Mouse (Mus musculus) gastrocnemius, postnatal 36 days (tissue): Measurements from ENCODE around the gene Angptl4. TPM values are rescaled to one million over a fixed set of nuclear protein-coding genes. Genes with fewer than 3 reads are reported as not detected.
"Not testable (repeated sequence)": the region's sequence is repeated elsewhere in the genome, so short reads cannot be mapped to it uniquely, and the experiment has no call there.

Source experiments
- DNase-seq, 2 experiments: peaks; one replicate each; pipeline ENCODE4 v3.0.0; 2022
- intact Hi-C: fragments of 180-260 bp; cut with DNase I; formaldehyde crosslinking; loops from one replicate; pipeline ENCODE4 v1.15.1; 2025
- long read RNA-seq, 2 experiments: library from polyadenylated mRNA; stranded (forward); transcript quantifications; one replicate each; pipeline ENCODE4 v2.0.0; 2021
- total RNA-seq, 2 experiments: library from RNA; stranded (reverse); gene quantifications; 2 replicates each; pipeline ENCODE4 v1.2.3; 2021

Gene Angptl4
- total RNA-seq: 10 to 100 TPM in 1 of 2 experiments, 1 to 10 TPM in 1; 8.0 to 11.7 TPM
- long read RNA-seq, experiment 1, transcript Angptl4-201 (7 exons, 3,308 nt): major isoform, 8 of 11 reads
- long read RNA-seq, experiment 1, partial matches to known transcripts: 0 of 11 reads
- long read RNA-seq, experiment 1, other reads (novel, unspliced or antisense): 3 of 11 reads
- long read RNA-seq, experiment 2, transcript Angptl4-201 (7 exons, 3,308 nt): major isoform, 9 of 11 reads
- long read RNA-seq, experiment 2, partial matches to known transcripts: 0 of 11 reads
- long read RNA-seq, experiment 2, other reads (novel, unspliced or antisense): 2 of 11 reads

- intact Hi-C loops: loop anchor here (1.0 kb wide), 1 partner anchor 20 kb away; no protein-coding TSS in a partner anchor
- DNase-seq: peak; percentile 73
Measured at GRCm38 (mm10) chr17:33781124-33781977, at the start of gene Angptl4. Gene Angptl4 (minus strand): TSS chr17:33781830.

DNA sequence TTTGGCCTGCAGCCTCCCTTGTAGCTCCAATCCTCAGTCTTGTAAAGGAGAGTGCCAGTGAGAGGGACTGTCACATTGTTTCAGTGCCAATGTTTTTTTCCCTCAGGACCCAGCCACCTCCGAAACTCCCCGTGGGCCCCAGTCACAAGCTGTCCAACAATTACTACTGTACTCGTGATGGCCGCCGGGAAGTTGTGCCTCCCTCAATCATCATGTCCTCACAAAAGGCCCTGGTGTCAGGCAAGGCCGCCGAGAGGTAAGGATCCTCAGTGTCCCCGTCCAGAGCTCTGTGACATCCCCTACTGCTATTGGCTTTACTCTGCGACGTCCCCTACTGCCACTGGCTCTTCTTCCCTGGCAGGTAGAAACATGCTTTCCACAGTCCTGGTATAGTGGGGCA is 47.9 kb upstream of the Angptl4 start:
- intact Hi-C loops: no loop called here
- no peak for DNase-seq

DNA sequence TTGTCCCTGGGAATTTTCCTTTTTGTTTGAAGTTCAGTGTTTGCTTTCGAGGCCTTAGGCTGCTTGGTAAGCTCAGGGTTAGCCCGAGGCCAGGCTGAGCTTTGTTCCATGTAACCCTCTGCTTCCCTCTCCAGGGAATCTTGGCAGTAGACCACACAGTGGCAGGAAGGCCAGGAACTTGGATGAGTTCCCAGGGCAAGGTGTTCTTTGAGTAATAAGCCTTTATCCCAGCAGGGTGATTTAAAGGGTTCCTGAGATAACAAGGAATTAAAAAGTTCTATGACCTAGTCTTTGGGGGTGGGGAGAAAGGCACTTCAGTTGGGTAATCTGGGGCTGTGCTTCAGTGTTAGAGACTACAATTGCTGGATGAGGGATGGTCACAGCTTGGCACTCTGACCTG is 47.3 kb upstream of the Angptl4 start:
- intact Hi-C loops: no loop called here
- peak in 1 of 2 experiments; percentile 25 for DNase-seq

GRCm38 (mm10) chr17:33826850-33827249 is 45.2 kb upstream of the Angptl4 start:
- DNase-seq: peak; percentile 42 to 65
- intact Hi-C loops: loop anchor here (2.0 kb wide), 1 partner anchor 388 kb away; no protein-coding TSS in a partner anchor

GRCm38 (mm10) chr17:33825462-33825861 is 43.8 kb upstream of the Angptl4 start:
- no peak for DNase-seq
- intact Hi-C loops: no loop called here

DNA sequence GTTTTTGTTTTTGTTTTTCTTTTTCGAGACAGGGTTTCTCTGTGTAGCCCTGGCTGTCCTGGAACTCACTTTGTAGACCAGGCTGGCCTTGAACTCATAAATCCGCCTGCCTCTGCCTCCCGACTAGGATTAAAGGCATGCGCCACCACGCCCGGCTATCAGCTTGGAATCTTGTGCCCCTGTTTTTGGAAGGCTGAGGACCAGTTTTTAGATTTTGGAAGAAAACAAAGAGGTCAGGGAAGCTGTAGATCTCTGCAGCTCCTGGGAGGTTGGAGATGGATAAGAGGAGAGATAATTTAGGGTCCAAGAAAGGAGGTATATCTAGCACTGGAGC is 43.3 kb upstream of the Angptl4 start:
- DNase-seq, intact Hi-C loops: not testable (repeated sequence)

GRCm38 (mm10) chr17:33824084-33824996 is 42.7 kb upstream of the Angptl4 start, which contains the start of the genes Rps28 and Ndufa7:
Gene Rps28 (minus strand): TSS chr17:33824562.
Gene Ndufa7 (plus strand): TSS chr17:33824572.
- peak; percentile 95 to 100 for DNase-seq
- intact Hi-C loops: no loop called here

- intact Hi-C loops, DNase-seq: not testable (repeated sequence)
Measured at GRCm38 (mm10) chr17:33823171-33823570, 41.5 kb upstream of the Angptl4 start.

- intact Hi-C loops: no loop called here
- DNase-seq: no peak
Measured at GRCm38 (mm10) chr17:33822436-33822959, 40.9 kb upstream of the Angptl4 start.

DNA sequence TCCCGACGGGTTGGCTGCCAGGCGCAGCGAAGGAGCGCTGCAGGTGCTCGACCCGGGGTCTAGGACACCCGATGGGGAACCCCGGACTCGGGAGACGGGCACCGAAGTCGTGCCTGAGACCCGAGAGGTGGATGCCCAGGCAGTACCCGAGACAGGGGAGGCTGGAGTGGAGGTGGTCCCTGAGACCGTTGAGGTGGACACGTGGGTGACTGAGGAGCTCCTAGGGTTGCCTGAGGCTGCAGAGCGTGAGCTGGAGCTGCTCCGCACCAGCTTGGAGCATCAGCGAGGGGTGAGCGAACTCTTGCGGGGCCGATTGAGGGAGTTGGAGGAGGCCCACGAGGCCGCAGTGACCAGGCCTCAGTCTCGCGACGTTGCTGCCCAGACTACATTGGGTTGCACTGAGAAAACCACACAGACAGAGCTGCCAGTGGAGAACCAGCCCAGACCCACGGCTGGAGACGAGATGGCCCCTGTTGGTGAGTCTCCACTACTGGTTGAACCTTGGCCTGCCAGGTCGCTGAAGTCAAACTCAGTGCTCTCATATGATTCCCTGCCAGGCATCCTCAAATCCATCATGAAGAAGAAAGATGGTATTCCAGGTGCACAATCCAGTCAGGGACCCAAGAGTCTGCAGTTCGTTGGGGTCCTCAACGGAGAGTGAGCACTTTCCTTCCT is 36.5 kb upstream of the Angptl4 start:
- no peak for DNase-seq
- intact Hi-C loops: no loop called here

DNA sequence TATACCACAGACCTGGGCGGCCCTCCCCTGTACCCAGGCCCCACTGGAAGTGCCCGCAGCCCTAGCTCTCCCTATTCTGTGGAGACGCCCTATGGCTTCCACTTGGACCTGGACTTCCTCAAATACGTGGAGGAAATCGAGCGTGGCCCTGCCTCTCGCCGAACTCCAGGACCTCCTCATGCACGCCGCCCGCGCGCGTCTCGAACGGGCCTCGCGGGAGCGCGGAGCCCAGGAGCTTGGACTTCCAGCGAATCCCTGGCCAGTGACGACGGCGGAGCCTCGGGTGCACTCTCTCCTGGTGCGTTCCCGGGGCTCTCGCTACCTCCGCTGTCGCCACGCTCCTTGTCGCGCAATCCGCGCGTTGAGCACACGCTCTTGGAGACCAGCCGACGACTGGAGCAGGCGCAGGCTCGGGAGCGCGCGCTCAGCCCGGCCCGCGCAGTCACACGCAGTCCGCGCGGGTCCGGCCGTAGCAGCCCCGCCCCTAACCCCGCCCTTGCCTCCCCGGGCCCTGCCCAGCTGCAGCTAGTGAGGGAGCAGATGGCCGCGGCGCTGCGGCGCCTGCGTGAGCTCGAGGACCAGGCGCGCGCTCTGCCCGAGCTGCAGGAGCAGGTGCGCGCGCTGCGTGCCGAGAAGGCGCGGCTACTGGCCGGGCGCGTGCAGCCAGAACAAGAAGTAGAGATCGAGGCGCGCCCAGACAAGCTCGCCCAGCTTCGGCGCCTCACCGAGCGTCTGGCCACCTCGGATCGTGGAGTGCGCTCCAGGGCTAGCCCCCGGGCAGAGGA is 35.7 kb upstream of the Angptl4 start:
- peak; percentile 81 to 84 for DNase-seq
- intact Hi-C loops: no loop called here

DNA sequence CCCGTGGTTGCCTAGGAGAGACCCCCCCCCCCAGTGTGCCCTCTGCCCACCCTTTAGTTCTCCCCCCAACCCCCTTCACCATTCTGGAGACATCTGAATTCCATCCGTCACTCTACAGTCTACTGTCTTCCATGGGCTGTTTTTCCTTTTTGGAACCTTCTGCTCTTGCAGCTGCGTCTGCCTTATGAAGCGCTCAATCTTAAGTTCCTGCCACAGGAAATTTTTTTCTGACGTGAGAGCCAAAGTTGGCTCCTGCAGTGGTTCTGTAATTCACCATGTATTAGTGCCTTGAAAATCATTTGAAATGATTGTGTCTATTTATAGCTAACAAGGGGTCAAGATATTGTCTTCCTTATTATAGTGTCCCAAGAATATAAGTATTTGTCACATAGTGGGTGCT is 35.0 kb upstream of the Angptl4 start:
- DNase-seq: no peak
- intact Hi-C loops: no loop called here

- no peak for DNase-seq
- intact Hi-C loops: no loop called here
Measured at GRCm38 (mm10) chr17:33815399-33815798, 33.8 kb upstream of the Angptl4 start.

GRCm38 (mm10) chr17:33812990-33813389 is 31.4 kb upstream of the Angptl4 start:
- DNase-seq: peak in 1 of 2 experiments; percentile 22
- intact Hi-C loops: no loop called here

- intact Hi-C loops: no loop called here
- DNase-seq: no peak
Measured at GRCm38 (mm10) chr17:33812475-33812874, 30.8 kb upstream of the Angptl4 start.

- intact Hi-C loops: no loop called here
- no peak for DNase-seq
Measured at GRCm38 (mm10) chr17:33811142-33811516, 29.5 kb upstream of the Angptl4 start.

GRCm38 (mm10) chr17:33810334-33811141 is 28.9 kb upstream of the Angptl4 start, which contains the start of gene Kank3:
Gene Kank3 (plus strand): TSS chr17:33810519.
- intact Hi-C loops: no loop called here
- DNase-seq: peak; percentile 83 to 94

- DNase-seq: no peak
- intact Hi-C loops: no loop called here
Measured at GRCm38 (mm10) chr17:33808192-33808591, 26.6 kb upstream of the Angptl4 start.
